Mouse (Mus musculus): ENCODE results near the gene Mlana.

- TF ChIP-seq CTCF (IDR thresholded peaks at IDR 0.05; ENCODE audit: borderline replicate concordance, insufficient read depth, low read depth, low read length) (no peak), POLR2A (IDR thresholded peaks at IDR 0.05; ENCODE audit: borderline replicate concordance, insufficient read depth, low read length) (no peak)
Observed at GRCm38 (mm10) chr19:29670247-29670646, 27.4 kb upstream of the Mlana start.

All from cerebellum, adult 2 months (tissue).